Mouse (Mus musculus) gastrocnemius, adult 2 months (tissue): ENCODE measurements around the gene Apobec3. TPM values are rescaled to one million over a fixed set of nuclear protein-coding genes. Genes with fewer than 3 reads are reported as not detected.

Source experiments
- DNase-seq: peaks from one replicate; pipeline ENCODE4 v3.0.0; 2022
- H3K27ac ChIP-seq: fragments of 200-600 bp; 2 replicates; pipeline ENCODE4 v1.8.1; 2022; ENCODE audit warnings: mild to moderate bottlenecking
- H3K4me3 ChIP-seq: fragments of 200-600 bp; 2 replicates; pipeline ENCODE4 v1.8.1; 2022; ENCODE audit warnings: mild to moderate bottlenecking, moderate library complexity
- CTCF ChIP-seq: fragments of 200-600 bp; IDR thresholded peaks from 2 replicates; pipeline ENCODE4 v1.8.1; 2022; ENCODE audit warnings: antibody characterized with exemption, mild to moderate bottlenecking, moderate library complexity
- intact Hi-C: fragments of 180-260 bp; cut with DNase I; formaldehyde crosslinking; loops from one replicate; pipeline ENCODE4 v1.15.1; 2025
- total RNA-seq, 2 experiments: library from RNA; stranded (reverse); gene quantifications; 2 replicates each; pipeline ENCODE4 v1.2.3; 2021

Apobec3 gene
- total RNA-seq, 2 experiments from 2014 or later = 2.4 to 2.6 TPM

DNA sequence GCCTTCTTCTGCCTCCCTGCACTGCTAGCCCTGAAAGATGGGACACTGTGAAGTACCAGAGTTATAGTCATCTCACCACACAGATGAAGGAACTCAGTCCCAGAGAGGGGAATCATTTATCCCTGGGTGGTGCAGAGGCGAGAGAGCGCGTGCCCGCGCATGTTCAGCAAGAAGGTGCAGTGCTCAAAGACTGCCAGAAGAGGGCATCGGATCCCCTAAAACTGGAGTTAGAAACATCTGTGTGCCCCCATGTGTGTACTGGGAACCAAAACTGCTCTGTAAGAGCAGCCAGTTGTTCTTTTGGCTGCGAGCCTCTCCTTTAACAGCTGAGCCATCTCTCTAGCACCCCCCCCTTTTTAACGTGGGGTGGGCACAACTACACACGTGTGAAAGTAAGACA lies 55.3 kb downstream of the Apobec3 start:
- DNase-seq = no peak
- intact Hi-C loops = loop anchor here (1.0 to 10.0 kb wide), 2 partner anchors 131 to 288 kb away; partner anchors contain the start of genes AC140267.1 and Mief1
- Histone ChIP-seq H3K27ac (peak overlapping the region; percentile 87), H3K4me3 (no peak overlapping the region)
- TF ChIP-seq CTCF = peak; percentile 61

DNA sequence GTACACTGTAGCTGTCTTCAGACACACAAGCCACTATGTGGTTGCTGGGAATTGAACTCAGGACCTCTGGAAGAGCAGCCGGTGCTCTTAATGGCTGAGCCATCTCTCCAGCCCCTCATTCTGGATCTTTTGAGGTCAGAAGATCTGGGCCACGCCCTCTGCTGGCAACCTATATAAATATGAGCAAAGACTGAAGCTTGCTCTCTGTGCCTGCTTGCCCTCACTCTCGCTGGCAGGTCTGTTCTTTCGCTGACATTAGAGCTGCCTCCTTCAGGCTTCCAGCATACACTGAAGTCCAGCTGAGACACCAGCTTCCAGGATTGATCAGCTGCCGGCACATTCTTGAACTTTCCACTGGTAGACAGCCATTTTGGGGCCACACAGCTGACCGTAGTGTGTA lies 56.2 kb downstream of the Apobec3 start:
- DNase-seq = peak; percentile 67
- H3K27ac ChIP-seq = peak overlapping the region; percentile 87
- peak; percentile 23; the same call in 1 of the 2 replicates for TF ChIP-seq CTCF
- H3K4me3 ChIP-seq = no peak overlapping the region
- intact Hi-C loops = loop anchor here (2.0 to 10.0 kb wide), 2 partner anchors 63 to 287 kb away; partner anchors contain the start of genes AC140267.1 and Mief1

DNA sequence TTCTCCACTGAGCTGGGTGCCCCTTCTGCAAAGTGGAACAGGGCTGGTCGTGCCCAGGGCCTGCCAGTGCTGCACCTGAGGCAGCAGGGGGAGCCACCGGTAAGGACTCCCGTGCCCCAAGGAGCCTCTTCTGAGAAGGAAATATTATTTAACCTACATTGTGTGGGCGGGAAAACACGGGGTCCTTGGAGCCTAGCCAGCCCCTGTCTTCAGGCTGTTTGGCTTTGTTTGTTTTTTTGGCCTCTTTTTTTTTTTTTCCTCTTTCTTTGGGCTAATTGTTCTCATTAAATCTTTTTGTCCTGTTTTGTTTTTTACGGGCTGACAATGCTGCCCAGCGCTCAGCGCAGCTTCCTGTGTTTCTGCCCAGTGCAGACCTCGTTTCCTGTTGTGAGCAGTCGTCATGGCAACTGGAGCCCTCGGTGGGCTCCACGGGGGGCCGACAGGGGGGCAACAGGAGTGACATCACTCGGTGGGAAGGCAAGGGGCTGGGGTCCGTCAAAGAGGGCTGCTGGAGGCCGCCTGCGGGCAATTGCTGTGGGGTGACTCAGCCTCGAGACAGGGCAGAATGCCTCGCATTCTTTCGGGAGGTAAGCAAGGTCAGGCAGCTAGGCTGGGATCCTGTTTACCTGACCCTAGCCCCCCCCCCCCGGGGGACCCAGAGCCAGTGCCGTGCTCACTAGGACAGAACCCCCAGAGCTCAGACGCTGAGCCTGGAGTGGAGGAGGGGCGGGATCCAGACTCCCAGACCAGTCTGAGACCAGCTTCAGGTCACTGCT lies 59.0 kb downstream of the Apobec3 start:
- intact Hi-C loops = loop anchor here (1.0 kb wide), 1 partner anchor 100 kb away; no protein-coding TSS in a partner anchor
- TF ChIP-seq CTCF = peak; percentile 80
- Histone ChIP-seq H3K27ac (peak overlapping the region; percentile 87), H3K4me3 (peak overlapping the region; percentile 59)
- DNase-seq = peak; percentile 71

DNA sequence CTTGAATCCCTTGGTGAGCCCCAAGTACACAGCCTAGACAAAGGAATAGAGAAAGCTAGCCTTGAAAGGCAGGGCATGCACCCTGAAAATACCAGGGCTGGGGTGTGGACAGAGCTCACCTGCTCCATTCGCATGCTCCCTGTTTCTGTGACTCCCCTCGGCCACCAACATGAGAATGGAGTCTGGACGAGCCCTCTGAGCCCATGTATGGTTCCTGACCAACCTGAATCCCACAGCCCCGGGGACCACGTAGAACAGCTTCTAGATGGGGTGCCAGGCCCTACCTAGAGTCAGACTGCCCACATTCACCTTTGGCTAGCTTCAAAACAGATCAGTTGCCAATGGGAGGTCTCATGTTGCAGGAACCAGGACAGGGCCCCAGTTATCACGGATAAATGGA lies 59.8 kb downstream of the Apobec3 start:
- DNase-seq = peak; percentile 17
- intact Hi-C loops = loop anchor here (1.0 kb wide), 1 partner anchor 99 kb away; no protein-coding TSS in a partner anchor

DNA sequence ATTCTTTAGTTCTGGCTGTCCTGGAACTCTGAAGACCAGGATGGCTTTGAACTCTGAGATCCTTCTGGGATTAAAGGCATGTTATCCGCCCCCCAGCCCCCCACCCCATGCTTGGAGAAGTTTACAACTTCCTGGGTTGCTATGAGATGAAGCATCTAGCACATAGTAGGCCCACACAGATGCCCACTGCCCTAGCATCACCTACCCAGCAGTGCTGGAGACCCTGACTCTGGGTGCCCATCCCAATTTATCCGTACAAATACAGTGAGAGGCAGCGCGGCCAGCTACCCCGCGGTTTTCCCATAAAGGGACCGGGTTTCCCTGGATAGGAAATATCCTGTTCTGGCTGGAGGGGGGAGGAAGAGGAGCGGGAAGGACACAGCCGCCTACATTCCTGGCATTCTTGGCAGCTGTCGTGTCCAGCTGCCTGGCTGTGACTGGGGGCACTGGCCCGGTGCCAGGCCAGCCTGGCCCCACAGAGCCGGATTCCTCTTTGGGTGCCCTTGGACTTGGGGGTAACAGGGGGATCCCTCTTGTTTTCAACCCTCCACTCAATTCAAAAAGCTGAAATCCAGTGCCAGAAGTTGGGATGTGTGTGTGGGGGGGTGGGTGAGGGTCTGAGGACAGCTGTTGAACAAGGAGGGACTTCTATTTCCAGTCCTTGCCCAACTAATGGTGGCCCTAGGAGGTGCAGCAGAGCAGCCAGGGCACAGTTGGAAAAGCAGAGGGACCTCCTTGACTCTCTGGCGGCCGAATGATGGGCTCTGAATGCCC lies 60.5 kb downstream of the Apobec3 start:
- no peak for TF ChIP-seq CTCF
- intact Hi-C loops = loop anchor here (1.0 kb wide), 1 partner anchor 98 kb away; no protein-coding TSS in a partner anchor

More for the DNA sequence above, 59.8 kb downstream of the Apobec3 start:
- Histone ChIP-seq H3K27ac (peak overlapping the region; percentile 87), H3K4me3 (peak overlapping the region; percentile 32; the same call in 1 of the 2 replicates)
- TF ChIP-seq CTCF = no peak

DNA sequence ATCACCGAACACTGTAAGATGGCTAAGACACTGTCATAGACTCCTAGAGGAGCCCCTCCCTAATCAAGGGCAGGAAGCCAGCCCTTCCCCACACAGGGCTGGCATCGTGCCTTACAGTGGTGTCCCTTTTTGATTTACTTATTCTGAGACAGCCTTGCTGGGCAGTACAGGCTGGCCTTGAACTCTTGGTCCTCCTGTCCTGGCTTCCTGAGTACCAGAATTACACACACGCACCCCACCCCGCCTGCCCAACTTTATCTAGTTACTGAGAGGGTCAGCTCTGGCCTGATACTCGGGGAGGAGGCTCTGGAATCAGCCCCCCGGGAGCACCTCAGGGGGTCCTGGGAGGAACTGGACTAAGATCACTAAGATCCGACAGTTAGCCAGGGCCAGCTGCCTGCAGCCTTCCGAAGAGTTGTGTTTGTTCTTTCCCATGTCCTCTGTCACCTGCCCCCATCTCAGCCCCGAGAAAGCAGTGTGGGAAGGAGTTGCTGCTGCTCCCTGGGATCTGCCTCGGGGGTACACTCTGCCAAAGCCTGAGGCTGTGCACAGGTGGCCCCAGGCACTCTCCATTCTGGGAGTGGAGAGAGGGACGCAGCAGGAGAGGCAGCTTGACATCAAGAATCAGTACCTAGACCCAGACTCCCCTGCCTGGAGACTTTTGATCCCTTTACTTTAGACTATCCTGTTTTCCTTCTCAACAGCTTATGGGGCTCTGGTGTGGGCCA lies 61.2 kb downstream of the Apobec3 start:
- intact Hi-C loops = no loop called here
- Histone ChIP-seq H3K27ac (peak overlapping the region; percentile 87), H3K4me3 (no peak overlapping the region)
- TF ChIP-seq CTCF = no peak
- DNase-seq = peak; percentile 38

More for the DNA sequence above, 60.5 kb downstream of the Apobec3 start:
- peak; percentile 60 for DNase-seq
- Histone ChIP-seq H3K27ac (peak overlapping the region; percentile 87), H3K4me3 (peak overlapping the region; percentile 32; the same call in 1 of the 2 replicates)

DNA sequence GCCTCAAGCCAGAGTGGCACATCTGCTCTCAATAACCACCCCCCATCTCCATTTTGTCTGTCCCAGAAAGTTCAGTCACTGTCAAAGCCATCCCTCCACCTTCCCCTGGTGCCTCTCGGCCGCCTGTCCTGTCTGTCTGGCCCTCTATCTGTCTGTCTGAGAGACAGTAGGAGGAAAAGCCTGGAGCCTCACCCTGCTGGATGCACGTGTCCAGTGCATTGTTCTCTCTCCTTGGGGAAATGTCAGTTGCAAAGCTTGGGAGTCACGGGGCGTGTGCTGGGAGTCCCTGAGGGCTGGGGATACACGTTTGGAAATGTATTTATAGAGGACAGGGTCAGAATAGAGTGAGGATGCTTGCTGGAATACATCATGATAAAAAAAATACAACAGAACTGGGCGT lies 62.0 kb downstream of the Apobec3 start:
- DNase-seq = peak; percentile 27
- Histone ChIP-seq H3K27ac (peak overlapping the region; percentile 87), H3K4me3 (no peak overlapping the region)
- intact Hi-C loops = no loop called here
- TF ChIP-seq CTCF = no peak

DNA sequence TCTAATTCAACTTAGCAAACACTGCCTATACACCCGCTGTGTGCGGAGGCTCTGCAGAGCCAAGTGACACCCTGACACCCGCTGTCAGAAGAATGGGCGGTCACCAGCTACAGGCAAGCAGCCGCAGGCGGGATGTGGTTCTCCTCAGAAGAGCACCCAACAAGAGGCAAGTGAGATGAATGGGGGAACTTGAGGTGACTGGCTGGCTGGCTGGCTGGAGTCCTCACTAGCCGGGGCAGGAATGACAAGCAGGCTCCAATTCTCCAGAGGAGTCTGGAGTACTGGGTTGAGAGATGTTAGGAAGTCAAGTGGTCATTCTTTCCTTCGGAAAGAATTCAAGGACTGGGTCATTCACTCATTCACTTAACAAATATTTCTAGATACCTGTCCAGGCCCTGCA lies 65.1 kb downstream of the Apobec3 start:
- no peak for TF ChIP-seq CTCF
- DNase-seq = no peak
- Histone ChIP-seq H3K27ac (no peak overlapping the region), H3K4me3 (no peak overlapping the region)
- intact Hi-C loops = no loop called here

DNA sequence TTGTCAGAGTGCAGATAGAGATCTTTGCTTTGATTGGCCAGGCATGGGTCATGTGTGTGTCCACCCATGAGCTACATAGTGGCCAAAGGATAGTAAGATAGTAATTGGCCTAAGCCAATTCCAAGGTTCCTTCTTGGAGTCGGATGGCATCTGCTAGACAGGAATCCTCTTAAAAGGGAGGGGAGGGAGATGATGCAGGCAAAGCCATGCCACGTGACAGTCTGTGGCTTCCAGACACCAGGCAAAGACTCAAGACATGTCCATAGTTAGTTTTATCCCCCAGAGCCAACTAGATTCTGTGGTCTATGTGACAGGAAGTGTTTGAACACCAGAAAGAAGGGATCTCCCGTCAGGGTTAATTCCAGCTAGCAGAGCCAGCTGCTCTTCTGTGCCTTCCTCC lies 67.0 kb downstream of the Apobec3 start:
- no peak for TF ChIP-seq CTCF
- Histone ChIP-seq H3K4me3 (no peak overlapping the region), H3K27ac (no peak overlapping the region)
- intact Hi-C loops = no loop called here
- no peak for DNase-seq

DNA sequence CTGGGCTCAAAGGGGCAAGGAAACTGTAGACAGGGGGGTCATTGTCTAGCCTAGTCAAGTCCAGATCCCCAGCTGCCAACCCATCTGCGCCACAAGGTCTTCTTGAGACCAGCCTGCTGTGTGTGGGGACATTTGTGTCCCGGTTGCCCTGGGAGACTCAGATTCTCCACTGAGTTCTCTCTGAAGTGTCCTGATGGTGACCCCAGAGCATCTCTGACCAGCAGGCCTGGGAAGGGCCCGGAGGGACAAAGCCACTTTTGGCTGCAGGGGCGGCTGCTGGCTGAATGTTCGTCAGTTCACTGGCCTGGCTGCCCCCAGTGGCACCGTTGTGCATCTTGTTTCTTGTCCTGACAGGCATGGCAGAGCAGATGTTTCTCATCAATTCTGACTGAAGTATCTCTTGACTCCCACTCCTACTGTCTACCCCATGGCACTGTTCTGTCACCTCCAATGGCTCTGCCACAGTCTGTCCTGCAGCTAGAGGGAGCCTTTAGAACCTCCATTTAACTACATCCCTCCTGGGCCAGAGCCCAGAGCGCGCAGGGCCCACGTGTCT lies 70.0 kb downstream of the Apobec3 start:
- intact Hi-C loops = loop anchor here (2.0 kb wide), 1 partner anchor 39 kb away; no protein-coding TSS in a partner anchor
- peak overlapping the region; percentile 40; the same call in 1 of the 2 replicates for H3K27ac ChIP-seq
- no peak overlapping the region for H3K4me3 ChIP-seq
- peak; percentile 64 for TF ChIP-seq CTCF
- DNase-seq = peak; percentile 64

DNA sequence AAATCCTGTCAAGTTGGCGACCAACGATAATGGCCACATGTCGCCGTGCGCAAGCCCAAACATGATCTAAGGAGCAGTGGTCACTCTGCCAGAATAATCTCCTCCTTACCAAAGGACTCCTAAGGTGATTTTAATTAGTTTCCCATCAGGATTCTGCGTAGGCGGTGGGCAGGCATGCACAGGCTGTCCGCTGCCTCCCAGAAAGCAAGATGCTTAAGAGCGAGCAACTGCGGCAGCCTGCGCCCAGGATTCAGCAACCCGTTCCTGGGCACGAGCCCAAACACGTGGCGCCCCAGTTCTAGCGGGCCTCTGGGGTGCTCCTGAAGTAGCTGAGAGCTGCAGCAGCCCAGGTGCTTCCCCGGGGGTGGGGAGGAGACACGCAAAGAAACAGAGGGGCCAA lies 71.2 kb downstream of the Apobec3 start:
- no peak for TF ChIP-seq CTCF
- intact Hi-C loops = no loop called here
- DNase-seq = no peak
- Histone ChIP-seq H3K4me3 (no peak overlapping the region), H3K27ac (no peak overlapping the region)

DNA sequence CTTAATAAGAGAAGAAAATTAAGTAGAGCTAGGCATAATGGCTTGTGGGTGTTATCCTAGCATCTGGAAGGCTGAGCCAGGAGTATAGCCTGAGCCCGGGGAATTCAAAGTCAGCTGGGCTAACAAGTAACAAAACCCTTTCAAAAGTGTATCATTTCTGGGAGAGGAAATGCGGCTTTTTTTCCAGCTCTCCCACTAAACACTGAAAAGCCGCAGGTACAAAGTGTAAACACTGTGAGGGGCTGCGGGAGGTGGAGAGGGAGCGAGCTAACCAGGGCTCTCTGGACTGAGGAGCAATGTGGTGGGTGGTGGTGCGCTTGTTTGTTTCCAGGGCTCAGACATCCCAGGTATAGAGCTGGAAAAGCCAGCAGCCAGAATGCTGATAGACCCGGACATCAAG lies 72.9 kb downstream of the Apobec3 start:
- intact Hi-C loops = no loop called here
- no peak overlapping the region for H3K27ac ChIP-seq
- no peak for TF ChIP-seq CTCF

More for the DNA sequence above, 72.9 kb downstream of the Apobec3 start:
- DNase-seq = no peak
- H3K4me3 ChIP-seq = no peak overlapping the region

Other genes with a start within 250 kb of the Apobec3 start
- under 1 TPM; 0.47 to 0.84 TPM for gene Fam227a, start 232.7 kb upstream of the Apobec3 start, total RNA-seq
- gene Cby1, start 232.5 kb upstream of the Apobec3 start, total RNA-seq = 10 to 100 TPM; 11.8 to 15.6 TPM
- 10 to 100 TPM; 52.8 to 78.6 TPM for gene Tomm22, start 220.8 kb upstream of the Apobec3 start, total RNA-seq
- 10 to 100 TPM; 12.3 to 18.7 TPM for gene Josd1, start 203.7 kb upstream of the Apobec3 start, total RNA-seq
- gene Gtpbp1, start 200.8 kb upstream of the Apobec3 start, total RNA-seq = 10 to 100 TPM; 24.4 to 28.5 TPM
- gene Sun2, start 149.1 kb upstream of the Apobec3 start, total RNA-seq = 10 to 100 TPM; 88.4 to 92.5 TPM
- 1 to 10 TPM; 4.2 to 6.2 TPM for gene Dnal4, start 113.8 kb upstream of the Apobec3 start, total RNA-seq
- gene Nptxr, start 86.9 kb upstream of the Apobec3 start, total RNA-seq = 1 to 10 TPM in 1 of 2 experiments, under 1 TPM in 1; 0.46 to 1.0 TPM
- under 1 TPM; 0.22 to 0.38 TPM for gene Npcd, start 57.4 kb upstream of the Apobec3 start, total RNA-seq
- gene Cbx6, start 57.0 kb upstream of the Apobec3 start, total RNA-seq = 10 to 100 TPM in 1 of 2 experiments, 1 to 10 TPM in 1; 8.4 to 12.6 TPM
- 10 to 100 TPM; 18.9 to 19.6 TPM for gene Cbx7, start 79.5 kb downstream of the Apobec3 start, total RNA-seq
- gene Pdgfb, start 123.3 kb downstream of the Apobec3 start, total RNA-seq = 10 to 100 TPM; 14.3 to 17.3 TPM
- gene Syngr1, start 199.7 kb downstream of the Apobec3 start, total RNA-seq = 10 to 100 TPM; 46.1 to 46.4 TPM
- 10 to 100 TPM; 38.6 to 51.4 TPM for gene Rpl3, start 200.2 kb downstream of the Apobec3 start, total RNA-seq
- 10 to 100 TPM; 13.0 to 16.1 TPM for gene Tab1, start 241.5 kb downstream of the Apobec3 start, total RNA-seq